Mouse (Mus musculus): ENCODE results near the gene Fmo6. TPM values are rescaled to one million over a fixed set of nuclear protein-coding genes. Genes with fewer than 3 reads are reported as not detected.

Fmo6 gene
- polyA plus RNA-seq, 1 experiment from 2014 or later = not detected

- H3K27me3 ChIP-seq (ENCODE audit: control insufficient read depth, insufficient read depth, low read length) = no peaks in the 10 kb centered on the region
- H3K36me3 ChIP-seq (ENCODE audit: control insufficient read depth, insufficient read depth, low read length) = no peaks in the 10 kb centered on the region
- H3K4me1 ChIP-seq (replicated peaks; ENCODE audit: control insufficient read depth, insufficient read depth, low read length) = no peaks in the 10 kb centered on the region
- no peak overlapping the region for H3K9ac ChIP-seq (ENCODE audit: low read length)
- no peak overlapping the region for H3K4me3 ChIP-seq (ENCODE audit: low read depth, low read length)
- 82% methylated on average over 4 of the region's 4 CpGs for WGBS
- no peak overlapping the region for H3K27ac ChIP-seq (ENCODE audit: low read depth, low read length)
- ATAC-seq (replicated peaks; ENCODE audit: low FRiP score) = peak; percentile 46; the same call in 1 of the 2 replicates
- DNase-seq (ENCODE audit: low spot score) = no peak
- no peaks in the 10 kb centered on the region for H3K9me3 ChIP-seq (ENCODE audit: control insufficient read depth, low read length)
- H3K4me2 ChIP-seq (ENCODE audit: low read depth, low read length, severe bottlenecking) = no peak overlapping the region
Measured at GRCm38 (mm10) chr1:162946837-162947558, 9.7 kb upstream of the Fmo6 start.

DNA sequence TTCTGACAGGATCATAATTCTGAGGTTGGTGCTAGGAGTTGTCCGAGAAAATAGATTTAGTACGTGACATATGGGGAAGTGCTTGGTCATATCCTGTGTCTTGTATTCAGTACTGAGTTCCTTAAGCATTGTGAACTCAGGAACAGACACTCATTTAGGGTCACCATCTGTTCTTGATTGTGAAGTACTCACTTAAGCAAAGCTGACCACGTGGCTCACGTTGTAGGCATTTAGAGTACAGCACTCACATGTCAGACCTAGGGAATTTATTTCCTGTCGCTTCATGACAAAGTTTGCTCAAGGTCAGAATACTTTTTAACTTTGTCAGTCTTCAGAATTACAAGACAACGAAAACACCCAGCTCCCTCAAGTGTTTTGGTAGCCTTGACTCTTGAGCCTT lies 6.4 kb upstream of the Fmo6 start:
- Histone ChIP-seq H3K4me1 (replicated peaks; ENCODE audit: control insufficient read depth, insufficient read depth, low read length) (no peaks in the 10 kb centered on the region), H3K4me2 (ENCODE audit: low read depth, low read length, severe bottlenecking) (no peak overlapping the region), H3K27ac (ENCODE audit: low read depth, low read length) (no peak overlapping the region), H3K4me3 (ENCODE audit: low read depth, low read length) (no peak overlapping the region), H3K36me3 (ENCODE audit: control insufficient read depth, insufficient read depth, low read length) (no peaks in the 10 kb centered on the region), H3K9me3 (ENCODE audit: control insufficient read depth, low read length) (no peaks in the 10 kb centered on the region), H3K9ac (ENCODE audit: low read length) (no peak overlapping the region), H3K27me3 (ENCODE audit: control insufficient read depth, insufficient read depth, low read length) (no peaks in the 10 kb centered on the region)
- ATAC-seq (replicated peaks; ENCODE audit: low FRiP score) = no peak
- no peak for DNase-seq (ENCODE audit: low spot score)
- WGBS = 75% methylated on average over 6 of the region's 6 CpGs

GRCm38 (mm10) chr1:162938696-162939351 lies 1.5 kb upstream of the Fmo6 start:
- no peak for ATAC-seq (replicated peaks; ENCODE audit: low FRiP score)
- 88% methylated on average over 4 of the region's 4 CpGs for WGBS
- Histone ChIP-seq H3K27me3 (ENCODE audit: control insufficient read depth, insufficient read depth, low read length) (no peaks in the 10 kb centered on the region), H3K9ac (ENCODE audit: low read length) (no peak overlapping the region), H3K4me3 (ENCODE audit: low read depth, low read length) (no peak overlapping the region), H3K36me3 (ENCODE audit: control insufficient read depth, insufficient read depth, low read length) (no peaks in the 10 kb centered on the region), H3K9me3 (ENCODE audit: control insufficient read depth, low read length) (no peaks in the 10 kb centered on the region), H3K4me1 (replicated peaks; ENCODE audit: control insufficient read depth, insufficient read depth, low read length) (no peaks in the 10 kb centered on the region), H3K27ac (ENCODE audit: low read depth, low read length) (no peak overlapping the region), H3K4me2 (ENCODE audit: low read depth, low read length, severe bottlenecking) (no peak overlapping the region)
- no peak for DNase-seq (ENCODE audit: low spot score)

DNA sequence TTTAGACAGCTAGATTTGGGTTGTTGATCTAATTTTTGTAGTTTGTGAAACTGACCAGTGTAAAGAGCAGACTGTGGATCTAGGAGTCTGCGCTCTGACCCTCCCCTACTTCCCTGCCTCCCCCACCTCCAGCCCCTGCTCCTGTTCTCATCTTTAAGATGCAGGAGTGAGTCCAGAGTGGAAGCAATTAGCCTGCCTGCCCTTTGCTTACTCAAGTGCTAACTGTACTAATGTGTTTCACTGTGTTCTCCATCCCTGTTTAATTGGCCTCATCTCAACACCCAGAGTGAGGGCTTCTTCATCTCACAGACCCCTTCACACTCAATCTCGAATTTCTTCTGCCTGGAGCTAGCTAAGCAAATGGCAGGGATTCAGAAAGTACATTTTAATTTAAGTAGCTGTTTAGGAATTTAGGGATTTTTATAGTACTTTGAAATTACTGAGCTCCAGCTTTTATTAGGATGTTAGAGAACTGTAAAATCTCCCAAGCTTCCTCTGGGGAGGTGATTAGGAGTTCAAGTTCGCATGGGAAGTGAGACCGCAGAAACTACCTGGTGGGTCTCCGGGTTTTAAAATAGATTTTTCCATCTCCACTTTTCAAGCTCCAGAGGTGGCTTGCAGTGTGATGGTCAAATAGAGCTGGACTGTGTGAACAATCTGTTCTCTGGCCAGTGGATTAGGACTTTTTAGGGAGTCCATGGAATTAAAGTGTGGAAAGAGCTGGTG lies 818 bp upstream of the Fmo6 start:
- Histone ChIP-seq H3K27ac (ENCODE audit: low read depth, low read length) (no peak overlapping the region), H3K4me1 (replicated peaks; ENCODE audit: control insufficient read depth, insufficient read depth, low read length) (no peaks in the 10 kb centered on the region), H3K4me2 (ENCODE audit: low read depth, low read length, severe bottlenecking) (no peak overlapping the region), H3K4me3 (ENCODE audit: low read depth, low read length) (no peak overlapping the region), H3K36me3 (ENCODE audit: control insufficient read depth, insufficient read depth, low read length) (no peaks in the 10 kb centered on the region), H3K9me3 (ENCODE audit: control insufficient read depth, low read length) (no peaks in the 10 kb centered on the region), H3K9ac (ENCODE audit: low read length) (no peak overlapping the region), H3K27me3 (ENCODE audit: control insufficient read depth, insufficient read depth, low read length) (no peaks in the 10 kb centered on the region)
- DNase-seq (ENCODE audit: low spot score) = no peak
- 82% methylated on average over 5 of the region's 5 CpGs for WGBS
- no peak for ATAC-seq (replicated peaks; ENCODE audit: low FRiP score)

DNA sequence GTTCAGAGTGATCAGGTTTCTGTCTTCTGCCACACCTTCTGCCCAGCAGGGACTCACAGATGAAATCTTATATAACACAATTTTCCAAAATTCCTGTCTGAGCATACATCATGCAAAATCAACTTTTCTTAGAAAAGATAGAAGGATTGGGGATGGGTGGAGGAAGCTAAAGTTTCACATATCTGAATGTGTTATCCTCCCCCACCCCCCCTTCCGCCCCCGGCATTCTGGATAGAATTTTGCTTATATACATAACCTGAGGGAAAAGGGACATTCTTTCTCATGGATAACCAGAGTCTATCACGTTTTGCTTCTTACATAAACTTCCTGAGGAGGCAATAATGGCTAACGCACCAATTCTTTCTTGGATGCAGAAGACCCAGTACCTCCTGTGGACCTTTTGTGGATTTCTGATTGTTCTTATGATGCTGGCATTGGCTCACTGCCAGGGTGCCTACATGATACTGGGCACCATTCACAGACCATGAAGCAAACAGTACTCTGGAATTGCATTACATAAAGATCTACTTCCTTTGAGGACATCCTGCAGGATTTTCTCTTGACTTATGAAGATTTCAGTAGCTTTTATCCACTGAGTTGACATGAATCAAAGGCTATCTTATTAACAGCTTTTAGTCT lies 2.8 kb downstream of the Fmo6 start:
- H3K27me3 ChIP-seq (ENCODE audit: control insufficient read depth, insufficient read depth, low read length) = no peaks in the 10 kb centered on the region
- H3K9me3 ChIP-seq (ENCODE audit: control insufficient read depth, low read length) = no peaks in the 10 kb centered on the region
- no peak overlapping the region for H3K27ac ChIP-seq (ENCODE audit: low read depth, low read length)
- no peaks in the 10 kb centered on the region for H3K36me3 ChIP-seq (ENCODE audit: control insufficient read depth, insufficient read depth, low read length)
- DNase-seq (ENCODE audit: low spot score) (no peak), ATAC-seq (replicated peaks; ENCODE audit: low FRiP score) (no peak)
- H3K4me2 ChIP-seq (ENCODE audit: low read depth, low read length, severe bottlenecking) = no peak overlapping the region
- H3K9ac ChIP-seq (ENCODE audit: low read length) = no peak overlapping the region
- H3K4me1 ChIP-seq (replicated peaks; ENCODE audit: control insufficient read depth, insufficient read depth, low read length) = no peaks in the 10 kb centered on the region
- WGBS = 74% methylated on average over 4 of the region's 4 CpGs
- H3K4me3 ChIP-seq (ENCODE audit: low read depth, low read length) = no peak overlapping the region

DNA sequence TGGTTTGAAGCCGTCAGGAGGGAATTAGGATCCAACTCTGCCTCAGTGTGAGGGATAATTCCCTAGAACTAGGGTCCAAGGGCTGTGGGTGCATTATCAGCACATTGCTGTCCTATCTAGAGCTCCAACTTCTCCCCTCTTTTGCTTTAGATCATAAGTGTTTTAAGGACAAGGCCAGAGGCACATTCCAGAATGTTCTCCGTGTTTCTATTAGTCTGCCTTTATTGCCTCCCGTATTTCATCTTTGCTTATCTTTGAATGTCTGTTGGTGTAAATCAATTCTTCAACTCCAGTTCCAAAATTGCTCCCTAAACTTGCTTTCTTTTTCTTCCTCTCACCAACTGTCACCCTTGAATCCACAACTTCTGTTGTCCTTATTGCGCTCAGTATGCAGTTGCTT lies 4.9 kb downstream of the Fmo6 start:
- H3K4me2 ChIP-seq (ENCODE audit: low read depth, low read length, severe bottlenecking) = no peak overlapping the region
- no peaks in the 10 kb centered on the region for H3K27me3 ChIP-seq (ENCODE audit: control insufficient read depth, insufficient read depth, low read length)
- no peaks in the 10 kb centered on the region for H3K4me1 ChIP-seq (replicated peaks; ENCODE audit: control insufficient read depth, insufficient read depth, low read length)
- WGBS = 89% methylated on average over 4 of the region's 4 CpGs
- ATAC-seq (replicated peaks; ENCODE audit: low FRiP score) = no peak
- H3K9me3 ChIP-seq (ENCODE audit: control insufficient read depth, low read length) = no peaks in the 10 kb centered on the region
- no peak for DNase-seq (ENCODE audit: low spot score)
- no peak overlapping the region for H3K4me3 ChIP-seq (ENCODE audit: low read depth, low read length)
- H3K27ac ChIP-seq (ENCODE audit: low read depth, low read length) = no peak overlapping the region
- no peaks in the 10 kb centered on the region for H3K36me3 ChIP-seq (ENCODE audit: control insufficient read depth, insufficient read depth, low read length)
- no peak overlapping the region for H3K9ac ChIP-seq (ENCODE audit: low read length)

DNA sequence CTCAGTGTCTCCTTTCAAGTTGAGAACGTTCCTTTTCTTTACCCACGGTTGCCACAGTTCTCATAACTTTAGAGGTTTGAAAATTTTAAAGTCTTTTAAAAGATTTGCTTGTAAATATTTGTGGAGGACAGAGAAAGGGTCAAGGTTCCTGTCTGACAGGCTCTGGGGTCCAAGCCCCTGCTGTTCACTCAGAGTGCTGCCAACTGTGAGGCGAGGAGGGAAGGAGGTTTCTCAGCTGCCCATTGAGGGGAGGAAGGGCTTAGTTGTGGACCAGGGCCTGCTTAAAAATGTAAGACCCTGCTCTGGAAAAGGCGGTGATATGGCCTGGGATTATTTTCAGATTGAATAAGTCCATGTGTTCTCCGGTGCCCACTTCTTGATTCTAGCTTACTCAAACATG lies 5.4 kb downstream of the Fmo6 start:
- Histone ChIP-seq H3K4me1 (replicated peaks; ENCODE audit: control insufficient read depth, insufficient read depth, low read length) (no peaks in the 10 kb centered on the region), H3K9me3 (ENCODE audit: control insufficient read depth, low read length) (no peaks in the 10 kb centered on the region), H3K27me3 (ENCODE audit: control insufficient read depth, insufficient read depth, low read length) (no peaks in the 10 kb centered on the region), H3K9ac (ENCODE audit: low read length) (no peak overlapping the region), H3K36me3 (ENCODE audit: control insufficient read depth, insufficient read depth, low read length) (no peaks in the 10 kb centered on the region), H3K27ac (ENCODE audit: low read depth, low read length) (no peak overlapping the region), H3K4me2 (ENCODE audit: low read depth, low read length, severe bottlenecking) (no peak overlapping the region), H3K4me3 (ENCODE audit: low read depth, low read length) (no peak overlapping the region)
- ATAC-seq (replicated peaks; ENCODE audit: low FRiP score) = no peak
- no peak for DNase-seq (ENCODE audit: low spot score)
- 80% methylated on average over 5 of the region's 5 CpGs for WGBS

DNA sequence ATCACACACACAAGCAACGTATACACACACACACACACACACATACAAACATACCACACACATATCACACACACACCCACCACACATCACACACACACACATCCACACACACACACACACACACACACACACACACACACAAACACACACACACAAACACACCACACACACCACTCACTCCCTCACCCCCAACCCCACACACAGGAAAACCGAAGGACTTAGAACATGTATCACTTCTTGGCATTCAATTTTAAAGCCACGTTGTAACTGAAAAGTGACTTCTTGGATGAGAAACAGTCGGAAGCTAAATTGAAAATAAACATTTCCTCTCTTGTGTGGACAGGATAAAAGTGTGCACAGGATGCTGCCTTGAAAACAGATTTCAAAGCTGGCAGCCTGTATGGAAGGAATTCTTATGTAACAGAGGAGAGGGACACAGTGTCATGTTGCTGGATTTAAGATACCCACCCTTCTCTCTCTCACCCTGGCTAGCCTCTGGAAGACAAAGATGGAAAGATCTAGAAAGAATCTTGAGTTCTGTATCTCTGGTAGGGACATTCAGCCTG lies 5.9 kb downstream of the Fmo6 start:
- Histone ChIP-seq H3K27me3 (ENCODE audit: control insufficient read depth, insufficient read depth, low read length) (no peaks in the 10 kb centered on the region), H3K4me1 (replicated peaks; ENCODE audit: control insufficient read depth, insufficient read depth, low read length) (no peaks in the 10 kb centered on the region), H3K9me3 (ENCODE audit: control insufficient read depth, low read length) (no peaks in the 10 kb centered on the region), H3K36me3 (ENCODE audit: control insufficient read depth, insufficient read depth, low read length) (no peaks in the 10 kb centered on the region), H3K9ac (ENCODE audit: low read length) (no peak overlapping the region), H3K4me2 (ENCODE audit: low read depth, low read length, severe bottlenecking) (no peak overlapping the region), H3K4me3 (ENCODE audit: low read depth, low read length) (no peak overlapping the region), H3K27ac (ENCODE audit: low read depth, low read length) (no peak overlapping the region)
- 82% methylated on average over 4 of the region's 4 CpGs for WGBS
- ATAC-seq (replicated peaks; ENCODE audit: low FRiP score) (no peak), DNase-seq (ENCODE audit: low spot score) (no peak)

Data from forebrain, embryonic 11.5 days (tissue).